Mouse (Mus musculus) layer of hippocampus, adult 18-20 months (tissue): ENCODE data around the gene Crym. TPM values are rescaled to one million over a fixed set of nuclear protein-coding genes. Genes with fewer than 3 reads are reported as not detected.
A peak's percentile ranks its signal among the peaks of the same experiment; 100 is the strongest.

Experiments used
- DNase-seq, 2 experiments: peaks; one replicate each; pipeline ENCODE4 v3.0.0; 2022; ENCODE audit warnings: low spot score in 2 of 2
- total RNA-seq, 2 experiments: library from RNA; stranded (reverse); gene quantifications; 2 replicates each; pipeline ENCODE4 v1.2.3; 2021

Crym gene
- total RNA-seq, 2 experiments from 2014 or later: 255 to 271 TPM

DNA sequence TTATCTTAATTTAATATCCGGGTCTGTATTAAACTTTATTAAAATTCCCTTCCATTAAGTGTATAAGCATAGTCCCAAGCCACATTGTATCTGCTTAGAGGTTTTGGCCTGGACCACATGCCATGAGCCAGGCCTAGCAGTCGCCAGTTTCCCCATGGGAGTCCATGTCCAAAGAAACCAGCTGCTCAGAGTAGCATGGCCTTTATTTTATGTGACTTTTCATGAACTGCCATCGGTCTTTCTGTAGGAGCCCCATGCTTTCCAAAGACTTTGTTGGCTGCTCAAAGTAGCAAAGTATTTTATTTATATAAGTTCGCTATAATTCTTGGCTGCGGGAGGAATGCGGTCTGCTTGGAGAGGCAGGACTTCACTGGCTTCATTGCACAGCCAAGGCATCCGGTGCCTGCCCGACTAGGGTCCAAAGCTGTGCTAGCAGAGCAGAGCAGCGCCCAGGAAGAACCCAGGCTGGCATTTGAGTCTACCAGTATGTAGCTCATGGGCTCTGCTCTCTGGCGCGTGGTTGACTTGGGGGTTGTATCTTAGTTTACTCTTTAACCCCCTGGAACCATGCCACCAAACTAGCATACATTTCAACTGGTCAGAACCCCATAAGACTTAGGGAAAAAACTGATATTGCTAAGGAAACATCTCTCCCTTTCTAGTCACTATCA, 38.2 kb downstream of the Crym start:
- DNase-seq: no peak

DNA sequence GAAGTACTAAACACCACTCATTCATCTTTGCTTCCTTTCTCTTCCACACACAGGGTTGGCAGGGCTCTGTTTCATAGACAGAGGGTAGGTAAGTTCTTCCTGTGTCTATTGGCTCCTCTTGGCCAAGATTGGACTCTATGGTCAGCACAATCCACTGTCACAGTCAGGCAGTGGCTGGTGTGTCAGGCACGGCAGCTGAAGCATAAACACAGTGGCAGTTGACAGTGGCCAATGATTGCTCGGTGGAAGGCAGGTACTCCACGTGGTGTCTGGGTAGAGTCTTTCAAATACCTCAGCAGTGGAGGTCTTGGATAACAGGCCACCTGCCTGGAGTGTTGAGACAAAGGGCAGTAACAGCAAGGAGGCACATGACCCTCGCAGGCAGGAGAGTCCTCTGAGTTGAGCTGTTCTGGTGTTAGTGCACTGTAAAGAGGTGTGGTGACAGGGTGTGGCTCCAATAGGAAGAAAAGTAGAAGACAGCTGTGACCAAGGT, 43.7 kb downstream of the Crym start:
- DNase-seq: no peak

DNA sequence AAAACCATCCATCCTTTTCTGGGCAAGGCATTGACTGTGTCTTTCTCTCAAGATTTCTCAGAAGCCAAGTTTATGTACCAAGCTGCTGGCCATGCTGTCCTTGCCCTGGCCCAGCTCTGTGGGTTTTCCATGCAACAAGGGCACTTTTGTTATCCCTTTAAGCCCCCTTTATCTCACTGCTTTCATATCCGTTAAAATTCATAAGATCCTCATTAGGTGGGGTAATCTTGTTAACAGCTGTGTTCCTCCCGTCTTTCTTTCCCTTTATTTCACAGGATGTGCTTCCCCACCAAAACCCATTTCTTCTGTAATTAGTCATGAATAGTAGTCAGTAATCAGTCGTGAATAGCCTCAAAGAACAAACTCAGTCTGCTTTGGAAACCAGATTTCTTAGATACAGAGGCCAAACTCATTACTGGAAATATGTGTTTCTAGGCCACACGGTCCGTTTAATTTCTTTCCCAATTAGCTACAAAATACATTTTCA, 44.3 kb downstream of the Crym start:
- DNase-seq: peak in 1 of 2 experiments; percentile 20

DNA sequence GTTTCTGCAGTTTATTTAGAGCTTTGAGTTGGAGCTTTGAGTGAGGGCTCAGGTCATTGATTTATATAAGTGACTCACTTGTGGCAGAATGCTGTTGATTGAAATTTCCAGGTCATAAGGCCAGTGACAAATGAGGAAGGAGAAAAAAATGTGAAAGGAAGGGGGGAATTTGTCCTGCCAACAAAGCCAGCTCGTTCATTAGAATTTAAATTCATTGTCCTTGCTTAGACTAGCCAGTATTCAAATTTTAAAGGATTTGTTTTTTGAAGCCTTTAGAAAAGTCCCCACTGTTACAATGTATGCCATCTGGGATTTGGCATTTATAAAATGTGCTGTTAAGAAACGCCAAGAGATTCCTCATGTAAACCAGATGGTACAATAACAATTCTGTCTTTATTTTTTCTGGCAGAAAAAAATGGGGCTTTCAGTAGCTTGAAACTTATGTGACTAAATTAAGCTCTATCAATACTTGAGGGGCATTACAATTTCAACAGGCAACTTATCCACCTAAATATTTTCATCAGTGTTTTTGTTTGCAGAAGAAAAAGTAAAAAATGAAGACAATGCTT, 45.0 kb downstream of the Crym start:
- peak in 1 of 2 experiments; percentile 66 for DNase-seq

DNA sequence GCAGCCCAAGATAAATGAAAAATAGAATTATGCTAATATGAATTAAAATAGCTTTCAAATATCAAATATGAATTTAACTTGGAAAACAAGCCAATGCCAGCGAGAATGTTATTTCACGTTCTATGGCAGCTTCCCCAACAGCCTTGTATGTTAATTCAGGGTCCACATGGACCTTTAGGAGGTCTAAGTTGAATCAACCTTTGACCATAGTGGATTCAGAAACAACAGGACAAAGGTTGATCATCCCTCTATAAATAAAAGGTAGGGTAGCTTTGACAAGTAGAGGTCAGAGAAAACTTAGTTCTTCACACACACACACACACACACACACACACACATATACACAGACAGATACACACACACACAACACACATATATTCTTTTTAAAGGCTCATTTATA, 51.0 kb downstream of the Crym start:
- DNase-seq: no peak

DNA sequence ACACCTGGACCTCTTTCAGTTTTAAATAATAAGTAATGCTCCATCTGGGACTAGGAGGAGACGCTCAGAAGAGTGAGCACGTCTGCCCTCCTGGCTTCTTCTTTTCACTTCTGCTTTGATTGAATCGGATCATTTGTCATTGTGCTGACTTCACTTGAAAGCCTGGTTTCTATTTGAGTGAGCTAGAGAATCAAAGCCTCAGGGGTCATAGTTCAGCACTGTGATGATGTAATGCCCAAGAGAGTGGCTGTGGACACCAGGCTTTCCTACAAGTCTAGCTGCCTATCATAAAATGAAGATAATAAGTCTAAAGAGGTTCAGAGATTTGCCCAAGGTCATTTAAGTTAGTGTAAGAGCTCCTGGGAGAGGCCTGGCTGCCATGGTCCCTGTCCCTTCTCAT, 51.7 kb downstream of the Crym start:
- no peak for DNase-seq

DNA sequence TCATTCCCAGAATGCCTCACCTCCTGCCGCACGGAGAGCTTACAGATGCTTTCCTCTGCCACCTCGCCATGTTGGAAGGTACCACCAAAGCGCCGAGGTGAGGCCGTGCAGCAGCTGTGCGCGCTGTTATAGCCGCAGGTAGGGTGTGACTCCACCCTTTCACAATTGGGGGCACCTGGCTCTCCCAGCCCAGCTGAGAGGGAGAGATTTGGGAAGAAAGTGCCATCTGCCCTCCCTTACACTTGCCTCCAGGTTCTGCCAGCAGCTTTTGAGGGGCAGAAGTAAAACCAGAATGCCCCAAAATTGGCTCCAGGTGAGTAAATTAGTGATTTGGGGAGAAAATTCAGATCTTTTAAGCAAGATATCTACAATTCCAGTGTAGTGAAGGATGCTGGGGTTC, 56.7 kb downstream of the Crym start, which contains the start of gene Zp2:
Gene Zp2, minus strand, starts transcription at position 101 of the 400 bp plus-strand sequence.
- no peak for DNase-seq

DNA sequence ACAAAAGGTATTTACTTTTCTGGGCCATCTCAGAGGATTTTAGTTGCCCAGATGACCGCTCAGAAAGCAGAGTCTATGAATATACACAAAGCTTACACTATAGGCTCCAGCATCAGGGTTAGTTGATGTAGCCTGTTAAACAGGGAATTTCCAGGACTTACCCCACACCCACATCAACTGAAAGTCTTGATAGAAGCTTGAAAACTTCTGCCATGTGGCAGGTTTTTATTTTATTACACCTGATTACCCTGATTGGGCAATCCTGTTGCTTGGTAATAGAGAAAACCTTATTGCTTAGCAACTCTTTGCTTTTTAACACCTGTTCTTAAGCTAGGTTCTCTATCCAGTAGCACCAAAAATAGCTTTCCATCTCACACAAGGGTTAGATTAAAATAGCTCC, 59.2 kb downstream of the Crym start:
- no peak for DNase-seq

Other genes starting within 250 kb of the Crym start
- under 1 TPM; 0.20 to 0.52 TPM for gene Dnah3, start 106.8 kb downstream of the Crym start, total RNA-seq
- gene Tmem159, start 99.8 kb downstream of the Crym start, total RNA-seq: 10 to 100 TPM in 1 of 2 experiments, 1 to 10 TPM in 1; 9.6 to 12.8 TPM
- under 1 TPM in 1 of 2 experiments, not detected in 1; 0.13 TPM for gene Zp2, start 56.8 kb downstream of the Crym start, total RNA-seq
- gene Anks4b, start 28.3 kb downstream of the Crym start, total RNA-seq: under 1 TPM; 0.30 to 0.32 TPM
- gene Abca14, start 1.9 kb upstream of the Crym start, total RNA-seq: not detected
- gene Abca15, start 126.6 kb upstream of the Crym start, total RNA-seq: not detected
- not detected for gene Abca16, start 207.5 kb upstream of the Crym start, total RNA-seq